Mouse (Mus musculus): ENCODE results near the gene Wdr75. TPM values are rescaled to one million over a fixed set of nuclear protein-coding genes. Genes with fewer than 3 reads are reported as not detected.

Gene Wdr75
- polyA plus RNA-seq, 1 experiment from 2014 or later, result 55.8 TPM

DNA sequence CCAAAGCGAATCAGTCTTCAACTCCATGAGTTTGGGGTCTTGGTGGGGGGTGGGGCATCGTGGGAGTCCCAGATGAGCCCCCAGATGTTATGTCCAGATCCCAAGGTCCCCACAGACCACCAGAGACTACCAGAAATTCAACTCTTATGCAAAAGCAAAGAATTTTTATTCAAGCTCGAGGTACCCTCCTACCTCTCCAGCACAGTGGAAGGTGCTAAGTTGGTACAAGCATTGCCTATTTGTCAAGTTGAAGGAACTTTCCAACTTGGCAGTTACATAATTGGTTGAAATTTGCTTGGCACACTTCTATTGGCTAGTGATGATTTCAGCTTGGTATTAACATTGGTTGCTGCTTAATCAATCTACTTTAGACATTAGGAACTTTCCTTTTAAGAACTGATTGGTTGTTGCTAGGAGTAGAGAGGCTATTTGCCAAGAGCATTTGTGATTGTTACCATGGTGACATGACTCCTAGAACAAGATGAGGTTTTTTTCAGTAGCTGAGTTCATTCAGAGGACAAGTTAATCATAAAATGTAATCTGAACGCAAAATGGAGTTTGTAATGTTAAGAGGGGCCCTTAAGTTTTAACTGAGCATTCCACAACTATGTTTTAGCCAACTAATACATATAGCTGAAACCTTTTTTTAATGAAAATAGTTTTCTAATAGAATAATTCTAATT lies 14.2 kb upstream of the Wdr75 start:
- H3K9me3 ChIP-seq (replicated peaks), result no peaks in the 10 kb centered on the region
- 61% methylated on average over 4 of the region's 4 CpGs for WGBS
- H3K4me1 ChIP-seq, result no peaks in the 10 kb centered on the region
- no peak for ATAC-seq (ENCODE audit: low FRiP score)
- H3K27me3 ChIP-seq (replicated peaks), result no peaks in the 10 kb centered on the region
- no peak overlapping the region for H3K27ac ChIP-seq (replicated peaks)
- no peak overlapping the region for H3K4me3 ChIP-seq (replicated peaks)
- H3K9ac ChIP-seq (replicated peaks), result no peak overlapping the region
- no peak overlapping the region for H3K4me2 ChIP-seq
- no peaks in the 10 kb centered on the region for H3K36me3 ChIP-seq

GRCm38 (mm10) chr1:45816889-45817288 lies 21.9 kb downstream of the Wdr75 start:
- 31% methylated on average over 1 of the region's 1 CpGs for WGBS
- Histone ChIP-seq H3K36me3 (peaks cover 67% of the 10 kb centered on the region), H3K4me3 (replicated peaks) (no peak overlapping the region), H3K9me3 (replicated peaks) (no peaks in the 10 kb centered on the region), H3K27ac (replicated peaks) (no peak overlapping the region), H3K4me2 (no peak overlapping the region), H3K9ac (replicated peaks) (no peak overlapping the region), H3K4me1 (no peaks in the 10 kb centered on the region), H3K27me3 (replicated peaks) (no peaks in the 10 kb centered on the region)
- ATAC-seq (ENCODE audit: low FRiP score), result no peak

- no peak for ATAC-seq (ENCODE audit: low FRiP score)
- Histone ChIP-seq H3K4me3 (replicated peaks) (no peak overlapping the region), H3K9me3 (replicated peaks) (no peaks in the 10 kb centered on the region), H3K36me3 (peaks cover 69% of the 10 kb centered on the region), H3K4me1 (no peaks in the 10 kb centered on the region), H3K27me3 (replicated peaks) (no peaks in the 10 kb centered on the region), H3K9ac (replicated peaks) (no peak overlapping the region), H3K27ac (replicated peaks) (no peak overlapping the region), H3K4me2 (no peak overlapping the region)
- 78% methylated on average over 9 of the region's 9 CpGs for WGBS
Observed at GRCm38 (mm10) chr1:45818564-45818963, 23.6 kb downstream of the Wdr75 start.

DNA sequence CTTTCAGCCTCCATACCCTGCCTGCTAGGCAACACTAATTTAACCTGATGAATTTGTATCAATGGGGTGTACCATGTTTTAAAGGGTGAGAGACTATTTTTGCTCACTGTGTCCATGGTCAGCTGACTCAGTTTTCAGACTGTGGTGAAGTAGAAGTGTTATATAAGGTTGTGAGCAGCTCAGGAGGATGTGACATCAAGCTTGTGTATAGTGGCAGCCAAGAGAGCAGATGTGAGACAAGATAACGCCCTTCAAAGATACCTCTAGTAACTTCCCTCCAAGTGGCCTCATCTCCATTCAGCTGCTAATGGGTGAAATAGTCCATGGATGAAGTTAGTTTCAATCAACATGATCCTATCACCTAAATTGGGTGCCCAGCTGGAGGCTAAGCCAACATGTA lies 29.5 kb downstream of the Wdr75 start:
- WGBS, result 83% methylated on average over 1 of the region's 1 CpGs
- H3K4me1 ChIP-seq, result no peaks in the 10 kb centered on the region
- H3K27me3 ChIP-seq (replicated peaks), result no peaks in the 10 kb centered on the region
- no peak overlapping the region for H3K4me2 ChIP-seq
- H3K9me3 ChIP-seq (replicated peaks), result no peaks in the 10 kb centered on the region
- H3K27ac ChIP-seq (replicated peaks), result no peak overlapping the region
- no peak overlapping the region for H3K4me3 ChIP-seq (replicated peaks)
- peaks cover 35% of the 10 kb centered on the region for H3K36me3 ChIP-seq
- ATAC-seq (ENCODE audit: low FRiP score), result no peak
- H3K9ac ChIP-seq (replicated peaks), result no peak overlapping the region

DNA sequence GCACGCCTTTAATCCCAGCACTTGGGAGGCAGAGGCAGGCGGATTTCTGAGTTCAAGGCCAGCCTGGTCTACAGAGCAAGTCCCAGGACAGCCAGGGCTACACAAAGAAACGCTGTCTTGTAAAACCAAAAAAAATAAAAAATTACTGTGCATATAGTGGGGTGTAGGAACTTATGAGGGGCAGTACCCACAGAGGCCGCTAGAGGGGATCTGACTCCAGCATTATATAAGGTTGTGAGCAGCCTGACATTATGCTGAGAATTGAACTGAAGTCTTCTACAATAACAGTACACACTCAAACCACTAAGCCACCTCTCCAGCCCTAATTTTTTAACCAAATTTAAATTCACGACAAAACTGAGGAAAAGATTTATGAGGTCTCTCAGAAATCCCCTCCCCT lies 30.2 kb downstream of the Wdr75 start:
- H3K36me3 ChIP-seq, result peaks cover 32% of the 10 kb centered on the region
- 59% methylated on average over 5 of the region's 5 CpGs for WGBS
- no peaks in the 10 kb centered on the region for H3K4me1 ChIP-seq
- ATAC-seq (ENCODE audit: low FRiP score), result peak; percentile 86
- H3K4me3 ChIP-seq (replicated peaks), result no peak overlapping the region
- no peak overlapping the region for H3K4me2 ChIP-seq
- no peaks in the 10 kb centered on the region for H3K27me3 ChIP-seq (replicated peaks)
- no peak overlapping the region for H3K9ac ChIP-seq (replicated peaks)
- H3K27ac ChIP-seq (replicated peaks), result no peak overlapping the region
- H3K9me3 ChIP-seq (replicated peaks), result no peaks in the 10 kb centered on the region

GRCm38 (mm10) chr1:45825630-45826029 lies 30.7 kb downstream of the Wdr75 start:
- Histone ChIP-seq H3K9me3 (replicated peaks) (no peaks in the 10 kb centered on the region), H3K9ac (replicated peaks) (no peak overlapping the region), H3K4me2 (no peak overlapping the region), H3K4me1 (no peaks in the 10 kb centered on the region), H3K27me3 (replicated peaks) (no peaks in the 10 kb centered on the region), H3K4me3 (replicated peaks) (no peak overlapping the region), H3K36me3 (peaks cover 32% of the 10 kb centered on the region), H3K27ac (replicated peaks) (no peak overlapping the region)
- WGBS, result 94% methylated on average over 3 of the region's 3 CpGs
- ATAC-seq (ENCODE audit: low FRiP score), result no peak

DNA sequence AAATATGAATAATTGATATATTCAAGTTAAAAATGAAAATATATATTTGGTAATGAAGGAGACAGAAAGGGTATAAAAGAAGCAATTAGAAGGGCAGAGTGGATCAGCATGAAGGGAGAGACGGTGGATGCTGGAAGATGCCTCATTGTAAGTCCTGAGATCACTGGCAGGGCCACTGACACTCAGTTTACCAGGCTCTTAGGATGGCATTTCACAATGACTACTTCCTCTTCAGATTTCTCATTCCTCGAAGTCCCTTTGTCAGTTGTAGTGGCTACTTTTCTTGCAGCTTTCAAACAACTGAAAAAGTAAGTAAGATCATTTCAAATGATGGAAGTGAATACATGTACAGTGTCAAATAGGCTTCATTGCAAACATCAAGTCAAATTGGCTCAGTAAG lies 31.2 kb downstream of the Wdr75 start:
- Histone ChIP-seq H3K9ac (replicated peaks) (no peak overlapping the region), H3K27me3 (replicated peaks) (no peaks in the 10 kb centered on the region), H3K4me2 (no peak overlapping the region), H3K27ac (replicated peaks) (no peak overlapping the region), H3K4me3 (replicated peaks) (no peak overlapping the region), H3K4me1 (no peaks in the 10 kb centered on the region), H3K36me3 (peaks cover 28% of the 10 kb centered on the region), H3K9me3 (replicated peaks) (no peaks in the 10 kb centered on the region)
- ATAC-seq (ENCODE audit: low FRiP score), result no peak
- WGBS, result 88% methylated on average over 2 of the region's 2 CpGs

DNA sequence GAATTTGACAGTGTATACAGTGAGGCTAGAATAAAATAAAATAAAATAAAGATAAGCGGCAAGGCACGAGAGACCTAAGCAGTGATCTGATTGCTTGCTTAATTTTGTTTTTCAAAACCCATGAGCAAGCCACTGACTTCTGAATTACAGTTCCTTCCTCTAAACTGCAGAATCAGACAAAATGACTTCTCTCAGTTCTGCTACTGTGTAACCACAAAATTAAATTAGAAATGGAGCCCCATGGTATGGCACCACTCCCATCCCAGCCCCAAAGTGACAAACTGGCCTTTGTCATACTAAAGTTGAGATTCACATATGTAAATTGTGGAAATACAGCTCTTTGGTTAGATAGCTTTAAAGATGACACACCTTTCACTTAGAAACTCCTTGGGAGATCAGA lies 31.8 kb downstream of the Wdr75 start:
- 90% methylated on average over 2 of the region's 2 CpGs for WGBS
- ATAC-seq (ENCODE audit: low FRiP score), result no peak
- H3K9me3 ChIP-seq (replicated peaks), result no peaks in the 10 kb centered on the region
- H3K27me3 ChIP-seq (replicated peaks), result no peaks in the 10 kb centered on the region
- no peak overlapping the region for H3K27ac ChIP-seq (replicated peaks)
- H3K4me1 ChIP-seq, result no peaks in the 10 kb centered on the region
- no peak overlapping the region for H3K4me3 ChIP-seq (replicated peaks)
- no peak overlapping the region for H3K4me2 ChIP-seq
- peaks cover 22% of the 10 kb centered on the region for H3K36me3 ChIP-seq
- H3K9ac ChIP-seq (replicated peaks), result no peak overlapping the region

GRCm38 (mm10) chr1:45830453-45831206 lies 35.7 kb downstream of the Wdr75 start:
- no peak overlapping the region for H3K4me3 ChIP-seq (replicated peaks)
- no peak for ATAC-seq (ENCODE audit: low FRiP score)
- no peaks in the 10 kb centered on the region for H3K4me1 ChIP-seq
- H3K4me2 ChIP-seq, result no peak overlapping the region
- no peaks in the 10 kb centered on the region for H3K27me3 ChIP-seq (replicated peaks)
- H3K9ac ChIP-seq (replicated peaks), result no peak overlapping the region
- no peaks in the 10 kb centered on the region for H3K9me3 ChIP-seq (replicated peaks)
- no peak overlapping the region for H3K27ac ChIP-seq (replicated peaks)
- 90% methylated on average over 8 of the region's 8 CpGs for WGBS
- H3K36me3 ChIP-seq, result no peaks in the 10 kb centered on the region

- no peaks in the 10 kb centered on the region for H3K27me3 ChIP-seq (replicated peaks)
- H3K9ac ChIP-seq (replicated peaks), result no peak overlapping the region
- H3K36me3 ChIP-seq, result no peaks in the 10 kb centered on the region
- no peaks in the 10 kb centered on the region for H3K9me3 ChIP-seq (replicated peaks)
- no peak overlapping the region for H3K4me3 ChIP-seq (replicated peaks)
- no peak overlapping the region for H3K4me2 ChIP-seq
- no peak for ATAC-seq (ENCODE audit: low FRiP score)
- no peaks in the 10 kb centered on the region for H3K4me1 ChIP-seq
- no peak overlapping the region for H3K27ac ChIP-seq (replicated peaks)
- WGBS, result 85% methylated on average over 4 of the region's 4 CpGs
Observed at GRCm38 (mm10) chr1:45835362-45836063, 40.5 kb downstream of the Wdr75 start.

DNA sequence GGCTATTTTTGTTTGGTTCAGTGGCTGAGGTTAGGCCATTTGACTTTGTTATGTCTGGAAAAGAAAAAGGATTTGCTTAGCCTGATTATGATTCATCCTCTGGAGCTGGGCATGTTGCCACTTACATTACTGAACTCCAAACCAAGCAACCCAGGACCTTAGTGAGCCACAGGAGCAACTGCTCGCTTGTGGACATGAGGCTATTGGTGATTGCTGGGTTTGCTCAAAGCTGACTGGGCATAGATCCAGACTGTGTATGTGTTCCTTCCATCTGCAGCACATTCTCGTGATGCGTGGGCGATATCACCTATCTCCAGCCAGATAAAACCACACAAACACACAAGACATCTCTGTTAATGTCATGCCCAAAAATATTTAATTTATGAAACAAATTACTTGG lies 42.8 kb downstream of the Wdr75 start:
- 77% methylated on average over 4 of the region's 4 CpGs for WGBS
- no peak for ATAC-seq (ENCODE audit: low FRiP score)
- H3K9me3 ChIP-seq (replicated peaks), result no peaks in the 10 kb centered on the region
- H3K27ac ChIP-seq (replicated peaks), result no peak overlapping the region
- H3K4me3 ChIP-seq (replicated peaks), result no peak overlapping the region
- H3K4me1 ChIP-seq, result no peaks in the 10 kb centered on the region
- H3K4me2 ChIP-seq, result no peak overlapping the region
- H3K36me3 ChIP-seq, result no peaks in the 10 kb centered on the region
- no peaks in the 10 kb centered on the region for H3K27me3 ChIP-seq (replicated peaks)
- H3K9ac ChIP-seq (replicated peaks), result no peak overlapping the region

GRCm38 (mm10) chr1:45838271-45838670 lies 43.3 kb downstream of the Wdr75 start:
- H3K9me3 ChIP-seq (replicated peaks), result no peaks in the 10 kb centered on the region
- no peaks in the 10 kb centered on the region for H3K4me1 ChIP-seq
- no peak overlapping the region for H3K4me2 ChIP-seq
- no peak for ATAC-seq (ENCODE audit: low FRiP score)
- H3K4me3 ChIP-seq (replicated peaks), result no peak overlapping the region
- H3K36me3 ChIP-seq, result no peaks in the 10 kb centered on the region
- H3K9ac ChIP-seq (replicated peaks), result no peak overlapping the region
- no peaks in the 10 kb centered on the region for H3K27me3 ChIP-seq (replicated peaks)
- H3K27ac ChIP-seq (replicated peaks), result no peak overlapping the region

All from neural tube, embryonic 15.5 days (tissue).